Mouse (Mus musculus): ENCODE results near the gene Pde6g.

Gene Pde6g

DNA sequence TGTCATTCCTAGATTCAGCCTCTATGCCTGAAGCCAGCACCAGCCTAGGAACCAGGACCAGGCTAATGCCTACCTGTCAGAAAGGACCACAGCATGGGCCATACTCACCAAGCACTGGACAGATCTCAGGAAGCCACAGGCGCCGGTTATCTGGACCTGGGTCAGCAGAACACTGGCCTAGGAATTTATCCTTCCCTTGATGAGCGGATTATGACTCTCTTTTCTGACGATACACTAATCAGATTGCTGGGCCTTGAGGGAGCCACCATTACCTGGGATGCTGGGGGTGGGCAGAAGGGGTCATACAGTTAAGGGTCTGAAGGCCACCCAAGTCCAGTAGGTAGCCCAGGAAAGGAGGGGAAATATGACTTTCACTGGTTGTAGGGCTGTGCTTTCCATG, at the start of gene Pde6g:
Gene Pde6g (minus strand): TSS at position 195 of the 400 bp plus-strand sequence.
- DNase-seq (ENCODE audit: low spot score): no peak

DNA sequence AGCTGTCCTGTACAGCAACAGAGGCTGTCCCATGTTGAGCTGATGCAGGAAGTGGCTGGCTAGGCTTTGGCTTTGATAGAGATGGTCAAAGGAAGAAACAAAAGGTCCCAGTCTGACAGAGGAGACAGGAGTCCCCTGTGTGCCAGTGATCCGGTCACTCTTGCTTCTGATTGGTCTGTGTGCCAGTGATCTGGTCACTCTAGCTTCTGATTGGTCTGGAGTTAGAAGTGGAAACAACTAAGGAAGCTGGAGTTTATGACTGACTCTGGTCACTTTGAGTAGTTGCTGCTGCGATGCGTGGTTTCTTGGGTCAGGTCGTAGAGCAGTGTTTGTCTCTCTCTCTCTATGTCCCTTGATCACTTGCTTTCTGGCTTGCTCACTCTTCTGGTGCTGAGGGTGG, 48.4 kb upstream of the Pde6g start:
- no peak for DNase-seq (ENCODE audit: low spot score)

DNA sequence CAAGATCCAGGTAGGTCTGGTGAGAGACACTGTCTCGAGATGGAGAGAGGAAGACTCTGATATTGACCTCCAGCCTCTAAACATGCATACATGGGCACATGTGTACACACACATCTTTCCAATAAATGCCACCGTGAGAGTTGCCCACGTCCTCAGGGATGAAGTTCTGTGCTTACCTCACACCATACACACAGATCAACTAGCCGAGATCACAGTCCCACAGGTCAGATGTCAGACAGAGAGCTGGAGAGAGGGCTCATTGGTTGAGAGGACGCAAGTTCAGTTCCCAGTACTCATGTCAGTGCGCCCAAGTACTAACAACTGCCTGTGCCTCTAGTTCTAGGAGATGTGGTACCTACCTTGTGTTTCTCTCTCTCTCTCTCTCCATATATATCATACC, 47.7 kb upstream of the Pde6g start:
- no peak for DNase-seq (ENCODE audit: low spot score)

DNA sequence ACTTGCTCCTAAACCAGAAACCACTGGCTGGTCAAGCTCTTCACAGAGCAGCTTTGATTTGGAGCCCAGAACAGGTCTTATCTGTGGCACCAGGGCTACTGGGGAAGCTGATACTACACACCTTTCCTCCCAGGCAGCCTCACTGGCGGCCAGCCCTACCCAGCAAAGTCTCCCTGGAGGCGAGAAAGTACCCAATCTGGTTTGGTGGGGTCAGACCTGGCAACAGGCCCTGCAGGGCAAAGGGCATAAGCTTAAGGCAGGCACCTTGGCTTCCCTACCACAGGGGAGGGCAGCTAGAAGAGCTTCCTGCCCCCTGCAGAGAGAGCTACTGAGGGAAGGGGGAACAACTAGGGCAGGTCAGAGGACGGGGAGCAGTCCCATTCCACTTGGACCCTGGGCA, 47.1 kb upstream of the Pde6g start:
- no peak for DNase-seq (ENCODE audit: low spot score)

- DNase-seq (ENCODE audit: low spot score): no peak
Observed at GRCm38 (mm10) chr11:120499894-120500293, 46.6 kb upstream of the Pde6g start.

DNA sequence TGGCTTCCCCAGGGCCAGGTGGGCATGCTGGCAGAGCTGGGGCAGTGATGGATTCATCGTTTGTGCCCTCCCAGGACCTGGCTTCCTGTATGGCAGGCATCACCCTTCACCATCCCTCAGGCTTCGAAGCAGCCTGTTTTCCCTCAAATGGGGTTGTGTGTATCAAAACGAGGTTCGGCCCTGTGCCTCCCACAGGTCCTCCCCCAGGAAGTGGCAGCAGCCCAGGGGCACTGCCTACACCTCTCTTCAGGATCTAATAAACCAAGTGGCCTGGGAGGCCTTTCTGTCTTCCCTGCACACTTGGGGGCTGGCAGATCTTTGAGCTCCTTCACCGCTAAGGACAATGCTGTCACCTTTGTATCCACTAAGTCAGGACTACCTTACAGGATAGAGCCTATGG, 45.6 kb upstream of the Pde6g start:
- no peak for DNase-seq (ENCODE audit: low spot score)

GRCm38 (mm10) chr11:120498226-120498625, 44.9 kb upstream of the Pde6g start:
- DNase-seq (ENCODE audit: low spot score): no peak

GRCm38 (mm10) chr11:120497436-120497835, 44.1 kb upstream of the Pde6g start:
- no peak for DNase-seq (ENCODE audit: low spot score)

- DNase-seq (ENCODE audit: low spot score): no peak
Observed at GRCm38 (mm10) chr11:120493911-120494310, 40.6 kb upstream of the Pde6g start.

GRCm38 (mm10) chr11:120493351-120493750, 40.1 kb upstream of the Pde6g start:
- DNase-seq (ENCODE audit: low spot score): no peak

- DNase-seq (ENCODE audit: low spot score): no peak
Observed at GRCm38 (mm10) chr11:120492878-120493203, 39.5 kb upstream of the Pde6g start.

- DNase-seq (ENCODE audit: low spot score): no peak
Observed at GRCm38 (mm10) chr11:120492024-120492877, 39.0 kb upstream of the Pde6g start.

- DNase-seq (ENCODE audit: low spot score): peak; percentile 69
Observed at GRCm38 (mm10) chr11:120491317-120492023, 38.2 kb upstream of the Pde6g start, which contains the start of gene Slc25a10. TSS of gene Slc25a10 (plus strand) at chr11:120491840.

DNA sequence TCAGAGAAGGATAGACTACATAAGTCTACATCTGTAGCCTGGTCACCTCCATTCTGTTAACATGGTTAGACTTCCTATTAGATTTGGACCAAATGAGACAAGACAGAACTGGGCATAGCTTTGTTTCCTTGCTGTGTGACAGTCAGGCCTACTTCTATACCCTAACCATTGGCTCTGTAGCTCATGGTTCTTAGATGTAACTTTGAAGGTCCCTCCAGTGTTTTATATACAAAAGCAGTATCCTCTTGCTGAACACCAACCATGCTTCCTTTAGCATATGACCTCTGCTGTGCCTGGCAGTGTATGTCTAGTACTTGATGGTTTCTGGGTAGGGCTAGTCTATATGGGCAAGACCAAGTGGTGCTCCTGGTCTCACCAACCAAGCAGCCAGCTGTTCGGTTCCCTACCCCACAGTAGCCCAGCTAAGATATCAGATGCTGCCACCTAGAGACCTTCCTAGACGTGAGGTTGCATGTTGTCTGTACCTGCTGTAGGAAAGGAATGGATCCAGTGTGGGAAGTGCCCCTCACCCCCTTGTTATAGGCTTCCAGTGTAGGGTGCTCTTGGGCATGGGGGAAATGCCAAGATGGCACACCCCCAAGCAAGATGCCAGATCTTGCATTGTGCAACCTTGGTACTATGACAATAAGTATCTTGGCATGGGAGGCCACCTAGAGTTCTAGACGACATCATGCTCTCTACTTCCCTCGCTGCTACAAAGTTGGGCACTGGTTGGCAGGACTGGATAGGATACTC, 37.2 kb upstream of the Pde6g start:
- DNase-seq (ENCODE audit: low spot score): no peak

DNA sequence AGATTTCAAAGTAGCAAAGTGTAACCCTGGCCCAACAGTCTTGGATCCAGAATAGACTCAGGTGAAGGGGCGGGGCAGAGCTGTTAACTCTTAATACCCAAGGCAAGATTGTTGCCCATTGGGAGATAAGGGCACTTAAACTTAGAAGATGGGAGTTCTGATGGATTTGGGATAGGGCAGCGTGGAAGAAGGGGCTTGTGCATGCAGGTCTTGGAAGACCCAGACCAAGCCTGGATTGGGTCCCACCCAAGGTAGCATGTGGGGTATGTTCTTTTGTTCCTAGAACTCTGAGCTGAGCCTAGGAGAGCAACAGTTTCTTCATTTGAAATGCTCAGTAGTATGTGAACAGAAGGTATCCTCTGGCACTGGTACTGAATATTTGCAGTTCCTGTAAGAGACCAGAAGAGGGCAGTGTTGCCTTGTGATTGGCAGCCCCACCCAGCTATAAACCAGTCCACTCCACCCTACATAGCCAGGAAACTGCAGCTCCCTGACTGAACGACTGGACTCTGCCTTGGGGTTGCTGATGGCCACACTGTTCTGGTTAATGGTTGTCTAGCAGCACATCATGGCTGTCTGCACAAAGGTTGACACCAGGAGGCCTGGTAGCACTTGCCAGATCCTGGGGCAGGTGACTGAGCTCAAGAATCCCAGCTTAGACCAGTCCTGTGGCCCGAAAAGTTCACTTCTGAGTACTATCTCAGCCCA, 35.9 kb upstream of the Pde6g start:
- peak; percentile 79 for DNase-seq (ENCODE audit: low spot score)

- DNase-seq (ENCODE audit: low spot score): no peak
Observed at GRCm38 (mm10) chr11:120488516-120488915, 35.2 kb upstream of the Pde6g start.

GRCm38 (mm10) chr11:120485251-120485650, 32.0 kb upstream of the Pde6g start:
- no peak for DNase-seq (ENCODE audit: low spot score)

DNA sequence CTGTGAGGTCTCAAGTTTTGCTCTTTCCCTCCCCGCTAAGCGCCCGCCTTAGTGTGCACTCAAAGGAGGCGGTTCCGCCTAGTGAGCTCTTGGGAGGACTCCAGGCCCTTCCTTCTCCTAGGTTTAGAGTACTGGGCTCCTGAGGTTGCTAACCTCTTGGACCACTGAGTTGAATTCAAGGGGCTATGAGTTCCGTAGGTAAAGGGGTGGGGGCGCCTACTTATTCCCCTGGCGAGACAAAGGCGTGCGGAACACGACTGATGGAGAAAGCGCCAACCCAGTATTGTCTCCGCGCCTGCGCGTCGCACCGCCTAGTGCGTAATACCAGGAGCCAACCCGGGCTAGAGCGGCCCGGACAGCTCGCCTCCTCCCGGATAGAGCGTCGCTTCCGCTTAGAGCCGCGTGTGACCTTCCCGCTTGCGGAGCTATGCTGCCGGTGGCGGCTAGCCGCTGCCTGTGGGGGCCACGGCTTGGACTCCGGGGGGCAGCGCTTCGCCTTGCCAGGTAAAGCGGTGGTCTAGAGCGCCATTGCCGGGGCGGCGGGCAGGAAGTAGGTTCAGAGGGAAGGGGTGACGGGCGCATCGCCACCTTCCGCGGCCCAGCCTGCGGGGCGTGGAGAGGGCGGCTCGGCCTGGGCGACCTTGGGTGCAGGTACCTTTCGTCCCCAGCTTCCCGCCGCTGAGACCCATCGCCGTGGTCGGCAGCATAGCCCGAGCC, 31.1 kb upstream of the Pde6g start, which contains the start of gene Mrpl12:
Gene Mrpl12 (plus strand): TSS at position 349 of the 717 bp plus-strand sequence.
- DNase-seq (ENCODE audit: low spot score): peak; percentile 51

- no peak for DNase-seq (ENCODE audit: low spot score)
Observed at GRCm38 (mm10) chr11:120483448-120483934, 30.2 kb upstream of the Pde6g start.

DNA sequence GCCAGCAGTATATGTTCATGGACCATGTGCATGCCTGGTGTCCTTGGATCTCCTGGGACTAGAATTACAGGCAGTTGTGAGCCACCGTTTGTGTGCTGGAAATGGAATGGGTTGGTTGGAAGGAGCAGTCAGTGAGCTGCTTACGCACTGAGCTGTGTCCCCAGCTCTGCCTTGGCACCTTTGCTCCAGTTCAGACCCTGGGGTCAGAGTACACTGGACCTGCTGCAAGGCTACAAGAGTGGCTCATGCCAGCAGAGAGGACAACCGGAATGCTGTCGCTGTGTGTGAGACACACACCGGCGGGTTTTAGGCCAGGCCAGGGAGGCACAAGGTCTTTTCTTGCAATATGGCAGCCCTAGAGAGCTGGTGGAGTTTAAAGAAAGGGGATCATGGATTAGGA, 18.8 kb upstream of the Pde6g start:
- DNase-seq (ENCODE audit: low spot score): no peak

- no peak for DNase-seq (ENCODE audit: low spot score)
Observed at GRCm38 (mm10) chr11:120467736-120468092, 14.4 kb upstream of the Pde6g start.
